In genomic region chr5:113899543-113899942, GRCm38 (mm10) we compare ENCODE assay signal across 18 mouse cellular contexts. TPM values are rescaled to one million over a fixed set of nuclear protein-coding genes. Genes with fewer than 3 reads are reported as not detected.
DNase-seq lines count a peak whose midpoint lies in the region; ATAC-seq and TF ChIP-seq lines count a peak whose summit lies in the region.
"Had no signal": no experiment of that assay in that cellular context is flagged by ENCODE, and none has a peak within 500 bp of the region (broad histone marks: within the 10 kb centered on the region; RNA-seq: fewer than 3 reads in every experiment).

No protein-coding gene starts in this region.

- H3K4me1 ChIP-seq in spleen, adult 2 months (ENCODE audit: control insufficient read depth, insufficient read depth, insufficient read length) = peaks cover 10% of the 10 kb centered on the region; the same call in 1 of the 2 replicates

- no peak for TF ChIP-seq CTCF in gastrocnemius, adult 2 months (IDR thresholded peaks at IDR 0.05)
- TF ChIP-seq CTCF in spleen, adult 2 months (IDR thresholded peaks at IDR 0.05; ENCODE audit: extremely low read depth, insufficient read depth, insufficient read length, insufficient replicate concordance) = no peak

- peak overlapping the region; percentile 50; the same call in 1 of the 2 replicates for H3K27ac ChIP-seq in gastrocnemius, adult 2 months
- peak overlapping the region; percentile 23; the same call in 1 of the 2 replicates for H3K27ac ChIP-seq in spleen, adult 2 months (ENCODE audit: insufficient read depth, low read length)
- H3K27ac ChIP-seq: embryonic facial prominence, embryonic 10.5 days; forebrain, embryonic 15.5 days; limb, embryonic 15.5 days; midbrain, embryonic 13.5 days had no signal

- ATAC-seq in granulocyte monocyte progenitor cell, adult 5-6 weeks (replicated peaks; ENCODE audit: poor library complexity, severe bottlenecking) = peak; percentile 30; the same call in 1 of the 2 replicates
- ATAC-seq: forebrain, embryonic 15.5 days; midbrain, embryonic 13.5 days had no signal

- no peaks in the 10 kb centered on the region for H3K36me3 ChIP-seq in spleen, adult 2 months (ENCODE audit: control insufficient read depth, insufficient read depth, low read length)
- H3K36me3 ChIP-seq: forebrain, embryonic 15.5 days; limb, embryonic 15.5 days; midbrain, embryonic 13.5 days had no signal

- 54% methylated on average over 12 of the region's 12 CpGs for WGBS in spleen, adult 2 months

- H3K27me3 ChIP-seq in spleen, adult 2 months (ENCODE audit: control insufficient read depth, insufficient read depth, low read length) = no peaks in the 10 kb centered on the region
- H3K27me3 ChIP-seq: forebrain, embryonic 15.5 days; limb, embryonic 15.5 days; midbrain, embryonic 13.5 days had no signal

- H3K4me3 ChIP-seq in gastrocnemius, adult 2 months = peak overlapping the region; percentile 2; the same call in 1 of the 2 replicates
- peak overlapping the region; percentile 26; the same call in 1 of the 2 replicates for H3K4me3 ChIP-seq in spleen, adult 2 months (ENCODE audit: extremely low read depth, insufficient read depth, insufficient read length)
- H3K4me3 ChIP-seq: embryonic facial prominence, embryonic 10.5 days; erythroblast, embryonic 14.5 days; forebrain, embryonic 15.5 days; limb, embryonic 15.5 days; midbrain, embryonic 13.5 days had no signal

- DNase-seq in gastrocnemius, adult 2 months = no peak
- DNase-seq in gastrocnemius, postnatal 4 days (ENCODE audit: low spot score in 2 of 2) = no peak
- no peak for DNase-seq in spleen, adult 2 months (ENCODE audit: low read depth in 1 of 2, low spot score in 2 of 2)
- DNase-seq in spleen, adult 18-20 months = no peak
- DNase-seq in ovary, postnatal 36 days (ENCODE audit: low spot score) = no peak
- no peak for DNase-seq in layer of hippocampus, postnatal 14 days (ENCODE audit: low spot score in 2 of 2)
- no peak for DNase-seq in adrenal gland, adult 2 months
- DNase-seq: cerebellum, postnatal 14 days; heart, postnatal 4 days; kidney, adult 9 months; lung, postnatal 14 days; right cerebral cortex, postnatal 14 days had no signal

- intact Hi-C loops in gastrocnemius, adult 2 months (cut with DNase I) = no loop called here

- no peak for TF ChIP-seq POLR2A in spleen, adult 2 months (IDR thresholded peaks at IDR 0.05; ENCODE audit: low read depth, low read length)

RNA-seq across cellular contexts. Expression of gene Coro1c, which starts 9.0 kb away (rescaled TPM):
- total RNA-seq in gastrocnemius, adult 2 months (2021) = 10 to 100 TPM in 1 of 2 experiments, 1 to 10 TPM in 1; 7.8 to 11.8 TPM
- 10 to 100 TPM; 70.4 to 84.2 TPM for total RNA-seq in gastrocnemius, postnatal 4 days (2021)
- 37.9 and 38.3 TPM in 2 replicates for polyA plus RNA-seq in spleen, adult 2 months (2012; rRNA removed)
- 55.8 and 64.9 TPM in 2 replicates for total RNA-seq in granulocyte monocyte progenitor cell, adult 5-6 weeks (2014; fragmentation: Nextera tagmentation)
- total RNA-seq in granulocyte monocyte progenitor cell, adult 5-6 weeks (2017) = 80.5 and 102 TPM in 2 replicates
- total RNA-seq in layer of hippocampus, postnatal 14 days (2021) = 10 to 100 TPM; 87.9 to 94.2 TPM
- 10 to 100 TPM; 43.3 to 75.5 TPM for total RNA-seq in adrenal gland, adult 2 months (2021)
- polyA plus RNA-seq in adrenal gland, adult 2 months (2012; rRNA removed) = 29.1 and 31.3 TPM in 2 replicates
